Mouse (Mus musculus) gastrocnemius, postnatal 25 days (tissue): Measurements from ENCODE around the gene Rxfp3. TPM values are rescaled to one million over a fixed set of nuclear protein-coding genes. Genes with fewer than 3 reads are reported as not detected.
"Not testable (repeated sequence)": the region's sequence is repeated elsewhere in the genome, so short reads cannot be mapped to it uniquely, and the experiment has no call there.

ENCODE experiments used
- DNase-seq: peaks from one replicate; pipeline ENCODE4 v3.0.0; 2022
- total RNA-seq, 2 experiments: library from RNA; stranded (reverse); gene quantifications; 1 replicate in 1 of 2; 2 replicates in 1 of 2; pipeline ENCODE4 v1.2.3; 2021

Rxfp3 gene
- total RNA-seq, 2 experiments from 2014 or later, result not detected

- no peak for DNase-seq
These were observed 1.8 kb downstream of the Rxfp3 start for GRCm38 (mm10) chr15:11035947-11036474.

- DNase-seq, result no peak
These were observed 7.6 kb downstream of the Rxfp3 start for GRCm38 (mm10) chr15:11030188-11030587.

GRCm38 (mm10) chr15:11026801-11027561, 10.8 kb downstream of the Rxfp3 start:
- DNase-seq, result no peak

GRCm38 (mm10) chr15:11014931-11015330, 22.9 kb downstream of the Rxfp3 start:
- DNase-seq, result no peak

GRCm38 (mm10) chr15:11010976-11011548, 26.7 kb downstream of the Rxfp3 start:
- DNase-seq, result no peak

GRCm38 (mm10) chr15:11008756-11009155, 29.0 kb downstream of the Rxfp3 start:
- no peak for DNase-seq

GRCm38 (mm10) chr15:11004646-11005045, 33.1 kb downstream of the Rxfp3 start:
- no peak for DNase-seq

- DNase-seq, result no peak
These were observed 34.0 kb downstream of the Rxfp3 start for GRCm38 (mm10) chr15:11003791-11004190.

- DNase-seq, result no peak
These were observed 37.4 kb downstream of the Rxfp3 start, which contains the start of gene Slc45a2 for GRCm38 (mm10) chr15:11000421-11000820. Slc45a2 (plus strand) TSS chr15:11000721.

GRCm38 (mm10) chr15:10999832-11000231, 38.0 kb downstream of the Rxfp3 start:
- DNase-seq, result no peak

GRCm38 (mm10) chr15:10991566-10991965, 46.2 kb downstream of the Rxfp3 start:
- DNase-seq, result no peak

- no peak for DNase-seq
These were observed 47.4 kb downstream of the Rxfp3 start for GRCm38 (mm10) chr15:10990411-10990810.

- DNase-seq, result not testable (repeated sequence)
These were observed 51.3 kb downstream of the Rxfp3 start for GRCm38 (mm10) chr15:10986477-10986876.

GRCm38 (mm10) chr15:10985756-10986155, 52.0 kb downstream of the Rxfp3 start:
- no peak for DNase-seq

Other genes with a start within 250 kb of the Rxfp3 start
- gene C1qtnf3, start 85.7 kb downstream of the Rxfp3 start, total RNA-seq, result 1 to 10 TPM; 3.6 to 4.6 TPM
- gene Amacr, start 56.2 kb downstream of the Rxfp3 start, total RNA-seq, result 10 to 100 TPM; 16.3 to 19.7 TPM
- gene Slc45a2, start 37.3 kb downstream of the Rxfp3 start, total RNA-seq, result not detected
- 10 to 100 TPM in 1 of 2 experiments, 1 to 10 TPM in 1; 8.4 to 10.5 TPM for gene Adamts12, start 26.8 kb upstream of the Rxfp3 start, total RNA-seq